Mouse (Mus musculus) hindbrain, postnatal 0 days (tissue): ENCODE data around the gene Lrrc18. TPM values are rescaled to one million over a fixed set of nuclear protein-coding genes. Genes with fewer than 3 reads are reported as not detected.

Source experiments
- ATAC-seq: fragments of 200-750 bp; cut with Nextera tagmentation; 2 replicates; pipeline ENCODE4 v1.8.0; 2017; ENCODE audit warnings: mild to moderate bottlenecking, moderate TSS enrichment, moderate library complexity
- DNase-seq: peaks from one replicate; pipeline ENCODE4 v3.0.0-alpha.2; 2015; ENCODE audit warnings: low spot score
- H3K27ac ChIP-seq: fragments of 300-500 bp; sonication (generic); 2 replicates; pipeline ENCODE4 v1.5.1; 2014; ENCODE audit warnings: mild to moderate bottlenecking
- H3K27me3 ChIP-seq: fragments of 300-500 bp; sonication (generic); 2 replicates; pipeline ENCODE4 v1.6.1; 2014; ENCODE audit warnings: low read length, mixed read lengths; ENCODE audit not compliant: insufficient read depth
- H3K36me3 ChIP-seq: fragments of 300-500 bp; sonication (generic); 2 replicates; pipeline ENCODE4 v1.6.1; 2014; ENCODE audit warnings: low read length, mixed read lengths; ENCODE audit not compliant: insufficient read depth
- H3K4me1 ChIP-seq: fragments of 300-500 bp; sonication (generic); 2 replicates; pipeline ENCODE4 v1.6.1; 2014; ENCODE audit warnings: antibody characterized with exemption, low read length, mixed read lengths; ENCODE audit not compliant: insufficient read depth
- H3K4me2 ChIP-seq: fragments of 300-500 bp; sonication (generic); 2 replicates; pipeline ENCODE4 v1.6.1; 2014; ENCODE audit warnings: low read depth, mild to moderate bottlenecking, low read length, moderate library complexity, mixed read lengths
- H3K4me3 ChIP-seq: fragments of 300-500 bp; sonication (generic); 2 replicates; pipeline ENCODE4 v1.5.1; 2014; ENCODE audit warnings: low read length
- H3K9ac ChIP-seq: fragments of 300-500 bp; sonication (generic); replicated peaks from 2 replicates; pipeline ENCODE4 v1.6.1; 2014; ENCODE audit warnings: mild to moderate bottlenecking, low read length, moderate library complexity, mixed read lengths
- H3K9me3 ChIP-seq: fragments of 300-500 bp; sonication (generic); 2 replicates; pipeline ENCODE4 v1.6.1; 2016; ENCODE audit warnings: low read length, mixed read lengths
- CTCF ChIP-seq: IDR thresholded peaks from 2 replicates; pipeline ENCODE4 v1.5.1; 2016; ENCODE audit warnings: antibody characterized with exemption, control low read depth, low read depth
- WGBS: fragments of 180-500 bp; shearing (Covaris S2); extraction: QIAGEN DNeasy Blood & Tissue Kit; methylation state at CpG from one replicate; pipeline ENCODE4 v1.1.7; 2014; 5-methylcytosine and 5-hydroxymethylcytosine counted together
- polyA plus RNA-seq: library from polyadenylated mRNA; unstranded; fragments of >200 nt; fragmentation: Nextera tagmentation; extraction: Ambion mirVana; gene quantifications from 2 replicates; pipeline ENCODE4 v1.2.1, GENCODE M21; 2015
- total RNA-seq: library from RNA; depleted of rRNA; stranded (reverse); fragments of >200 nt; gene quantifications from 2 replicates; pipeline ENCODE4 v1.2.3, GENCODE M21; 2014; rRNA removed

Gene Lrrc18
- 0.63 TPM in 1 of 2 replicates, not detected in the other for total RNA-seq
- 0.61 and 0.67 TPM in 2 replicates for polyA plus RNA-seq

- H3K4me3 ChIP-seq = no peak within 1 kb of the TSS
- no peak for DNase-seq
- H3K27me3 ChIP-seq = no peaks in the 10 kb centered on the region
- H3K4me1 ChIP-seq = peaks cover 10% of the 10 kb centered on the region
- no peak within 1 kb of the TSS for H3K9ac ChIP-seq
- no peaks in the 10 kb centered on the region for H3K36me3 ChIP-seq
- WGBS = 98% methylated on average over 2 of the region's 2 CpGs
- H3K9me3 ChIP-seq = no peaks in the 10 kb centered on the region
- H3K27ac ChIP-seq = no peak within 1 kb of the TSS
- no peak for ATAC-seq
- H3K4me2 ChIP-seq = no peak within 1 kb of the TSS
- TF ChIP-seq CTCF = no peak
Measured at GRCm38 (mm10) chr14:32991082-32991481, at the start of gene Lrrc18. TSS of gene Lrrc18 (plus strand) at chr14:32991382.

DNA sequence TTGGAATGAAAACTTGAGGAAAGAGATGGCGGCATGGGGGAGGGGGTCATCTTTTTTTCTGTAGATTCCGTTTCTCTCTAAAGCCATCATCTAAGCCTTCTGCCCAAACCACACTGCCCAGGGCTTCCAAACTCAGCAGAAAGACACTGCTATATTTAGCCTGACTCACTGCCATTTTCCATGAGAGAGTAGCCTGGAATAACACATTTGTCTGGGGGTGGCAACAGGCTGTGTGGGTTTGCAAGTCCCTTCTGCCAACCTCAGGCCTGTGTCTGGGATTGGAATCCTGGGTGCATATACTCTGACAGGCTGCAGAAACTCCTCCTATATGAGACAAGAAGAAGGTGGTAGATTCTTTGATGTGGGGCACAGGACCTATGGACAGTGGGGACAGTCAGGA lies 43.7 kb upstream of the Lrrc18 start:
- 95% methylated on average over 2 of the region's 2 CpGs for WGBS
- no peak for DNase-seq
- H3K4me3 ChIP-seq = no peak overlapping the region
- TF ChIP-seq CTCF = no peak
- ATAC-seq = no peak
- H3K36me3 ChIP-seq = no peaks in the 10 kb centered on the region
- no peak overlapping the region for H3K9ac ChIP-seq
- H3K27me3 ChIP-seq = no peaks in the 10 kb centered on the region
- no peak overlapping the region for H3K4me2 ChIP-seq
- peaks cover 6% of the 10 kb centered on the region for H3K4me1 ChIP-seq
- H3K27ac ChIP-seq = no peak overlapping the region
- H3K9me3 ChIP-seq = no peaks in the 10 kb centered on the region

GRCm38 (mm10) chr14:32950312-32951301 lies 40.6 kb upstream of the Lrrc18 start:
- Histone ChIP-seq H3K36me3 (no peaks in the 10 kb centered on the region), H3K27me3 (no peaks in the 10 kb centered on the region), H3K4me1 (peaks cover 6% of the 10 kb centered on the region), H3K4me2 (no peak overlapping the region), H3K9me3 (no peaks in the 10 kb centered on the region), H3K4me3 (no peak overlapping the region), H3K9ac (no peak overlapping the region), H3K27ac (peak overlapping the region; percentile 11; the same call in 1 of the 2 replicates)
- ATAC-seq (peak; percentile 56; the same call in 1 of the 2 replicates), DNase-seq (peak; percentile 46)
- 43% methylated on average over 20 of the region's 20 CpGs for WGBS
- TF ChIP-seq CTCF = no peak

DNA sequence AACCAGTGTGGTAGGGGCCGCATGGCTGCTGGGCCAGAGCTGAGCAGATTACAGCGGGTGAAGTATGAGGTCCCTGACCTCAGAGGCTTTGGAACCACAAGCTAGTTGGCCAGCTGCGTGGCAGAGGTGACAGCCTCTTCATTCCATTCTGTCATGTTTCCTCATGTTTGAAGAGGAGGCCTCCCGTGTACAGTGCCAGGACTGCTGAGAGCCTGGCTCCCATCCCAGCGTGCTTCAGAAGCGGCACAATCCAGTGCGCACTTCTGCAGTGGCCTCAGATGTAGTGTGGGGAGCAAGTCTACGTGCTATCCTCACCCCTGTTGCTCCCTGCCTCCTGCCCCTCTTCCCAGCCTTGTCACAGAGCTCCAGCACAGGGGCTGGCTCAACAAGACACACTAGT lies 34.7 kb upstream of the Lrrc18 start:
- DNase-seq (peak; percentile 60), ATAC-seq (peak; percentile 69; the same call in 1 of the 2 replicates)
- H3K27ac ChIP-seq = no peak overlapping the region
- no peaks in the 10 kb centered on the region for H3K9me3 ChIP-seq
- H3K9ac ChIP-seq = no peak overlapping the region
- WGBS = 47% methylated on average over 8 of the region's 8 CpGs
- peaks cover 11% of the 10 kb centered on the region for H3K4me1 ChIP-seq
- no peak overlapping the region for H3K4me3 ChIP-seq
- no peak overlapping the region for H3K4me2 ChIP-seq
- TF ChIP-seq CTCF = no peak
- H3K27me3 ChIP-seq = no peaks in the 10 kb centered on the region; the same call in 1 of the 2 replicates
- H3K36me3 ChIP-seq = no peaks in the 10 kb centered on the region

GRCm38 (mm10) chr14:32958671-32959070 lies 32.5 kb upstream of the Lrrc18 start:
- Histone ChIP-seq H3K4me1 (peaks cover 11% of the 10 kb centered on the region), H3K9ac (no peak overlapping the region), H3K4me2 (no peak overlapping the region), H3K27ac (no peak overlapping the region), H3K36me3 (no peaks in the 10 kb centered on the region), H3K4me3 (no peak overlapping the region), H3K27me3 (no peaks in the 10 kb centered on the region; the same call in 1 of the 2 replicates), H3K9me3 (no peaks in the 10 kb centered on the region)
- no peak for ATAC-seq
- no peak for DNase-seq
- 77% methylated on average over 8 of the region's 8 CpGs for WGBS
- TF ChIP-seq CTCF = no peak

DNA sequence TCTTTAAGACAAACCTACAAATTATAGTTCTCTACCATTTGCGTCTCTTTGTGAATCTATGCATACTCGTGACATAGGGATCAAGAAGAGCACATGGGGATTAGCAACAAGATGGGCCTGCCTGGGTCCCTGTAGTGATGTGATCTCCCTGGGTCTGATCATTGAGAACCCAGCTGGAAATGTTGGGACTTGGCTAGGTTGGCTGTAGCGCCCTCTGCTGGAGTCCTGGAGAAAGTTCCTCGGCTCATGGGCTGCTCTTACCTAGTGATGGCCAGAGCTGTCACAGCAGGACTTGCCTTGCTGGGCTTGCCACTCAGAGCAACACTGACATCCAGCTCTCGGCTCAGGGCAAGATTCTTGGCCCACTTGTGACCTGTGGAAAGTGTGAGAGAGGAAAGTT lies 30.7 kb upstream of the Lrrc18 start:
- Histone ChIP-seq H3K9ac (no peak overlapping the region), H3K36me3 (no peaks in the 10 kb centered on the region), H3K27me3 (no peaks in the 10 kb centered on the region; the same call in 1 of the 2 replicates), H3K27ac (no peak overlapping the region), H3K4me2 (no peak overlapping the region), H3K9me3 (no peaks in the 10 kb centered on the region), H3K4me1 (peaks cover 11% of the 10 kb centered on the region), H3K4me3 (no peak overlapping the region)
- DNase-seq = peak; percentile 82
- TF ChIP-seq CTCF = peak; percentile 92
- peak; percentile 40; the same call in 1 of the 2 replicates for ATAC-seq
- WGBS = 34% methylated on average over 5 of the region's 5 CpGs
